In the genomic region with DNA sequence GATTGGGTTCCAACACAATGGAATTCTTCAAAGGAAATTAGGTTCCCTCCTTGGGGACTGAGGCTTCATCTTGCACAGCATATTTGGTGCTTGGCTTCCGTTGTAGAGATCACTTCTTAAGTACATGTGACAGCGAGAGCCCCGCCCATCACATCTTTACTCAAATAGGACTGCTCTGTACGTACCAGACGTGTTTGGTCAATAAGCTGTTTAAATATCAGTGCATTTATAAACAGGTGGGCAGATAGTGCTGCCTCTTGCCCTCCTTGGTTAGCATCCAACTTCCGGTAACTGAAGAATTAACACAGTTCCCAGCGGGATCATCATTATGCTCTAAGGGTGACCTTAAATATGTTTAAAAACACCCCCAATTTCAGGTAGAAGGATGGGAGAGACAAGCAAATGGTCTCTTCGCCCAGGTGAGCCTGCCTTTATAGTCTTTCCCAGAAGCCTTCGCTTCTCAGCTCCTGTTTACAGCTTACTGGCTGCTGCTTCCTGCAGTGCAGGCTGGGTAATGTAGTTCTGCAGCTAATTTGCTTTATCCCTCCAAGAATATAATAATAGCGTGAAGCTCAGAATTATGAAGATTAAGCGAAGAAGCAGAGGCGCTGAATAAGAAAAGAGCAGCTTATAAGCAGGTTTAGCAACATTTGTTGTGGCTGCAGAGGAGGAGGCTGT, we compare ENCODE assay signal across 9 mouse cellular contexts.
DNase-seq lines count a peak whose midpoint lies in the region; ATAC-seq and TF ChIP-seq lines count a peak whose summit lies in the region.
"Had no signal": no experiment of that assay in that cellular context is flagged by ENCODE, and none has a peak within 500 bp of the region (broad histone marks: within the 10 kb centered on the region; RNA-seq: fewer than 3 reads in every experiment).

No protein-coding gene starts in this region.

- no peak for ATAC-seq in liver, embryonic 11.5 days (replicated peaks; ENCODE audit: low FRiP score)
- no peak for ATAC-seq in liver, postnatal 0 days
- ATAC-seq in heart, embryonic 16.5 days (replicated peaks; ENCODE audit: extremely low read depth, insufficient read depth, low FRiP score): no peak
- no peak for ATAC-seq in erythroblast, adult 5-6 weeks (replicated peaks; ENCODE audit: low FRiP score, poor library complexity, severe bottlenecking)

- no peaks in the 10 kb centered on the region for H3K27me3 ChIP-seq in liver, embryonic 11.5 days (replicated peaks; ENCODE audit: control insufficient read depth, insufficient read depth, low read length)
- H3K27me3 ChIP-seq in liver, postnatal 0 days (ENCODE audit: insufficient read depth, low read length): no peaks in the 10 kb centered on the region
- H3K27me3 ChIP-seq in heart, embryonic 16.5 days (ENCODE audit: control insufficient read depth, insufficient read depth, low read length): no peaks in the 10 kb centered on the region

- no peaks in the 10 kb centered on the region; the same call in 1 of the 2 replicates for H3K4me1 ChIP-seq in liver, embryonic 11.5 days (replicated peaks; ENCODE audit: control insufficient read depth, insufficient read depth, low read length)
- H3K4me1 ChIP-seq in liver, postnatal 0 days (ENCODE audit: insufficient read depth): no peaks in the 10 kb centered on the region; the same call in 1 of the 2 replicates
- H3K4me1 ChIP-seq in heart, embryonic 16.5 days (ENCODE audit: control insufficient read depth, insufficient read depth, low read length): no peaks in the 10 kb centered on the region

- no peaks in the 10 kb centered on the region for H3K9me3 ChIP-seq in liver, embryonic 11.5 days (ENCODE audit: control insufficient read depth, low read length)
- H3K9me3 ChIP-seq in liver, postnatal 0 days (ENCODE audit: low read length): 0 out of 2 replicates have a peak, but pooled peaks cover 2% of the 10 kb centered on the region
- peaks cover 5% of the 10 kb centered on the region; the same call in 1 of the 2 replicates for H3K9me3 ChIP-seq in heart, embryonic 16.5 days (replicated peaks; ENCODE audit: control insufficient read depth, low read length)

- no peak for TF ChIP-seq CTCF in liver, postnatal 0 days (IDR thresholded peaks at IDR 0.05; ENCODE audit: low read depth)

- DNase-seq in liver, embryonic 11.5 days (ENCODE audit: low spot score): no peak
- DNase-seq in liver, postnatal 0 days: no peak
- peak; percentile 67 for DNase-seq in cerebellum, adult 9-11 months
- peak; percentile 45 to 77 for DNase-seq in left cerebral cortex, adult 8-10 months (ENCODE audit: low spot score in 2 of 2)
- DNase-seq in retina, postnatal 1 day: peak; percentile 49
- no peak for DNase-seq in c-Kit-positive CD71-positive TER-119-positive erythroid progenitor cells, embryonic 14.5 days (ENCODE audit: low spot score)

- TF ChIP-seq EP300 in liver, postnatal 0 days (IDR thresholded peaks at IDR 0.05; ENCODE audit: low read depth): no peak

- no peaks in the 10 kb centered on the region for H3K36me3 ChIP-seq in liver, embryonic 11.5 days (ENCODE audit: control insufficient read depth, insufficient read depth, low read length)
- H3K36me3 ChIP-seq in liver, postnatal 0 days (replicated peaks; ENCODE audit: insufficient read depth, low read length): no peaks in the 10 kb centered on the region
- H3K36me3 ChIP-seq in heart, embryonic 16.5 days (ENCODE audit: control insufficient read depth, insufficient read depth): no peaks in the 10 kb centered on the region

- no peak overlapping the region for H3K9ac ChIP-seq in liver, embryonic 11.5 days (ENCODE audit: low read depth, low read length)
- no peak overlapping the region for H3K9ac ChIP-seq in liver, postnatal 0 days (replicated peaks)
- no peak overlapping the region for H3K9ac ChIP-seq in heart, embryonic 16.5 days (ENCODE audit: low read length)

- H3K27ac ChIP-seq in liver, embryonic 11.5 days (ENCODE audit: low read depth, low read length): no peak overlapping the region
- no peak overlapping the region for H3K27ac ChIP-seq in liver, postnatal 0 days (ENCODE audit: low read depth)
- H3K27ac ChIP-seq in heart, embryonic 16.5 days (ENCODE audit: low read length): no peak overlapping the region
- H3K27ac ChIP-seq: kidney, postnatal 0 days had no signal

- H3K4me3 ChIP-seq in liver, embryonic 11.5 days (ENCODE audit: low read depth, low read length): no peak overlapping the region
- H3K4me3 ChIP-seq in liver, postnatal 0 days (ENCODE audit: low read depth, low read length): no peak overlapping the region
- H3K4me3 ChIP-seq in heart, embryonic 16.5 days (ENCODE audit: low read length): peak overlapping the region; percentile 27

- peak overlapping the region; percentile 17; the same call in 1 of the 2 replicates for H3K4me2 ChIP-seq in liver, embryonic 11.5 days
- no peak overlapping the region for H3K4me2 ChIP-seq in liver, postnatal 0 days (ENCODE audit: low read depth, low read length)
- H3K4me2 ChIP-seq in heart, embryonic 16.5 days (ENCODE audit: low read depth, low read length): peak overlapping the region; percentile 39

- 60% methylated on average over 12 of the region's 12 CpGs for WGBS in liver, embryonic 11.5 days
- 67% methylated on average over 12 of the region's 12 CpGs for WGBS in liver, postnatal 0 days (ENCODE audit: insufficient replicate concordance)
- 58% methylated on average over 12 of the region's 12 CpGs for WGBS in heart, embryonic 16.5 days

Comparison
In these comparisons a context has a peak if more than half of its experiments do, and no peak if none do; other contexts are left out.
1. DNase-seq: peak in cerebellum, adult 9-11 months (single experiment), left cerebral cortex, adult 8-10 months (2 of 2) and retina, postnatal 1 day (single experiment); none in liver, embryonic 11.5 days (single experiment), liver, postnatal 0 days (single experiment) and c-Kit-positive CD71-positive TER-119-positive erythroid progenitor cells, embryonic 14.5 days (single experiment).